Mouse (Mus musculus) urinary bladder, adult 2 months (tissue): ENCODE results near the gene Tmem150c. TPM values are rescaled to one million over a fixed set of nuclear protein-coding genes. Genes with fewer than 3 reads are reported as not detected.
A peak's percentile ranks its signal among the peaks of the same experiment; 100 is the strongest.

ENCODE experiments used
- DNase-seq: peaks from one replicate; pipeline ENCODE4 v3.0.0; 2022; ENCODE audit warnings: low spot score
- polyA plus RNA-seq: library from polyadenylated mRNA; depleted of rRNA; stranded (reverse); fragments of >200 nt; gene quantifications from 2 replicates; pipeline ENCODE4 v1.2.3, GENCODE M21; 2012

The Tmem150c gene
- polyA plus RNA-seq, 1 experiment: 0.85 TPM

GRCm38 (mm10) chr5:100166591-100167491, 7.2 kb upstream of the Tmem150c start:
- no peak for DNase-seq

GRCm38 (mm10) chr5:100163368-100163767, 3.8 kb upstream of the Tmem150c start:
- DNase-seq: no peak

GRCm38 (mm10) chr5:100162857-100163256, 3.2 kb upstream of the Tmem150c start:
- DNase-seq: no peak

GRCm38 (mm10) chr5:100162053-100162452, 2.4 kb upstream of the Tmem150c start:
- DNase-seq: no peak

- DNase-seq: peak; percentile 36
These were observed 594 bp downstream of the Tmem150c start for GRCm38 (mm10) chr5:100158791-100159637.

- no peak for DNase-seq
These were observed 1.3 kb downstream of the Tmem150c start for GRCm38 (mm10) chr5:100158301-100158700.

GRCm38 (mm10) chr5:100155646-100156045, 4.0 kb downstream of the Tmem150c start:
- DNase-seq: no peak

GRCm38 (mm10) chr5:100149967-100150366, 9.6 kb downstream of the Tmem150c start:
- no peak for DNase-seq

GRCm38 (mm10) chr5:100144836-100145235, 14.8 kb downstream of the Tmem150c start:
- no peak for DNase-seq

GRCm38 (mm10) chr5:100127283-100127682, 32.3 kb downstream of the Tmem150c start:
- DNase-seq: no peak

GRCm38 (mm10) chr5:100125409-100126123, 34.0 kb downstream of the Tmem150c start:
- no peak for DNase-seq

- no peak for DNase-seq
These were observed 35.1 kb downstream of the Tmem150c start for GRCm38 (mm10) chr5:100124530-100124929.

GRCm38 (mm10) chr5:100123283-100123682, 36.3 kb downstream of the Tmem150c start:
- no peak for DNase-seq

- DNase-seq: no peak
These were observed 38.4 kb downstream of the Tmem150c start for GRCm38 (mm10) chr5:100121170-100121569.

GRCm38 (mm10) chr5:100120711-100121141, 38.9 kb downstream of the Tmem150c start:
- no peak for DNase-seq

- no peak for DNase-seq
These were observed 40.3 kb downstream of the Tmem150c start for GRCm38 (mm10) chr5:100119331-100119730.

GRCm38 (mm10) chr5:100113403-100113802, 46.2 kb downstream of the Tmem150c start:
- no peak for DNase-seq

GRCm38 (mm10) chr5:100110581-100110980, 49.0 kb downstream of the Tmem150c start:
- DNase-seq: no peak

GRCm38 (mm10) chr5:100109543-100110282, 49.9 kb downstream of the Tmem150c start:
- DNase-seq: no peak

- no peak for DNase-seq
These were observed 50.7 kb downstream of the Tmem150c start for GRCm38 (mm10) chr5:100108866-100109265.

GRCm38 (mm10) chr5:100102395-100102794, 57.2 kb downstream of the Tmem150c start:
- DNase-seq: no peak
